Mouse (Mus musculus) kidney, adult 9 months (tissue): ENCODE results near the gene Crxos.

Experiments
- DNase-seq: peaks from one replicate; pipeline ENCODE4 v3.0.0; 2022

The Crxos gene

DNA sequence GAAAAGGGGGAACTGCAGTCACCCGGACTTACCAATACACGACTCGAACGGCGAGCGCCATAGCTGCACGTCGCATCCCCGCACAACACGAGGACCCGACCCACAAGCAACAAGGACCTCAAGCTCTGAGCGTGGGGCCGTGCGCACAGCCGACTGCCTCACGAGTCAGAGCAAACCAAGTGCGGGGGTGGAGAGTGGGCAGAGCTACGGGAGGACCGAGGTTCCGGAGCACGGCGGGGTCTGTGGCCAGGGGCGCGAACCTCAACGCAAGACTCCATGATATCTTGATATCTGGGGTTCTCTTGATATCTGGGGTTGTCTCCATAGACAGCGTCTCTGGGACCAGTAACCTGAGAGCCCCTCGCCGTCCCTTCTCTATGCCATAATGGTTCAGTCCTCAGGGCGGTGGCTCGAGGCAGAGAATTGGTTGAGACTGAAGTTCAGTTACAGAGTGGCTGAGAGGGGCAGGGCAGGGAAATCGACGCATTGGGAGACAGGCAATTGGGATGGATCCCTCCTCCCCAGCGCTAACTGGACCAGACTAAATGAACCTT lies 39.9 kb downstream of the Crxos start, which contains the start of gene Selenow:
Gene Selenow (minus strand): TSS at position 183 of the 554 bp plus-strand sequence.
- peak; percentile 84 for DNase-seq

DNA sequence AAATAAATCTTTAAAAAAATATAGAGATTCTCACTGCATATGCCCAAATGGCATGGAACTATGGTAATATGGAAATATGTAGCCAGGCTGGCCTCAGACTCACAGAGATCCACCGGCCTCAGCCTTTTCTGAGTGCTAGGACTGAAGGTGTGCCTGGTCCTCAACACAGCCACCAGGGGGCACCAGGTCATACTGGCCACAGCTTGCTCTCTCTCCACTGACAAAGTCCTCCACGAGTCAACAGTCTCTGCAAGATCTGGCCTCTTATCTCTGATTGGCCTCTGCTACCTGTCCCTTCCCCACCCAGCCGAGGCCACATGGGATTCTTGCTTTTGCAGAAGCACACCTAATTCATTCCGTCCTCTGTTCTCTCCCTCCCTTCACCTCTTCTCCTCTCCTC lies 47.5 kb downstream of the Crxos start:
- DNase-seq = peak; percentile 57

DNA sequence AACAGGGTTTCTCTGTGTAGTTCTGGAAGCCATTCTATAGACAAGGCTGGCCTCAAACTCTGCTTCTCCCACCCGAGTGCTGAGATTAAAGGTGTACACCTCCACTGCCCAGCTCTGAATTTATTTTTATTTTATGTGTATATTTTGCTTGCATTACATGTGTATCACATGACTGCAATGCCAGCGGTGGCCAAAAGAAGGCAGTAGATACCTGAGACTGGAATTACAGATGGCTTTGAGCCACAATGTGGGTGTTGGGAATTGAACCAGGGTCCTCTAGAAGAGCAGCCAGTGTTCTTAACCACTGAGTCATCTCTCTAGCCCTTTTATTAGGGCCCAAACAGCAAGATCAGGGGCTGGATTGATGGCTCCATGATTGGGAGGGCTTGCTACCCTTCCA lies 48.1 kb downstream of the Crxos start:
- no peak for DNase-seq

DNA sequence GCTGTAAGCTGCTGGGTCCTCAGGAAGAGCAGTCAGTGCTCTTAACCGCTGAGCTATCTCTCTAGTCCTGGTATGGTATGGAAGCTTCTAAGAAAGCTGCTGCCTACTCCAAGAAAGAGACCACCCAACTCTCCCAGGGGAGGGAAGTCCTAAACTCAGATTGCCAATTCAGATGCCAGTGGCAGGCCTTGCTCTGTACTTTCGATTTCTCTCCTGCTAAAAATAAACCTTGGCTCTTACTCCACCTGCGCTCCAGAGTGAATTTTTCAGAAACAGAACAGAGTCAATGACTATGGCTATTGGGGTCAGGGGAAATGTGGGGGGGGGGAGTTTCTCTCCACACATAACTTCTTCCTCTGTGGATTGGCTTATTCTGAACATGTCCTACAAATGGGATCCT lies 49.2 kb downstream of the Crxos start:
- no peak for DNase-seq

DNA sequence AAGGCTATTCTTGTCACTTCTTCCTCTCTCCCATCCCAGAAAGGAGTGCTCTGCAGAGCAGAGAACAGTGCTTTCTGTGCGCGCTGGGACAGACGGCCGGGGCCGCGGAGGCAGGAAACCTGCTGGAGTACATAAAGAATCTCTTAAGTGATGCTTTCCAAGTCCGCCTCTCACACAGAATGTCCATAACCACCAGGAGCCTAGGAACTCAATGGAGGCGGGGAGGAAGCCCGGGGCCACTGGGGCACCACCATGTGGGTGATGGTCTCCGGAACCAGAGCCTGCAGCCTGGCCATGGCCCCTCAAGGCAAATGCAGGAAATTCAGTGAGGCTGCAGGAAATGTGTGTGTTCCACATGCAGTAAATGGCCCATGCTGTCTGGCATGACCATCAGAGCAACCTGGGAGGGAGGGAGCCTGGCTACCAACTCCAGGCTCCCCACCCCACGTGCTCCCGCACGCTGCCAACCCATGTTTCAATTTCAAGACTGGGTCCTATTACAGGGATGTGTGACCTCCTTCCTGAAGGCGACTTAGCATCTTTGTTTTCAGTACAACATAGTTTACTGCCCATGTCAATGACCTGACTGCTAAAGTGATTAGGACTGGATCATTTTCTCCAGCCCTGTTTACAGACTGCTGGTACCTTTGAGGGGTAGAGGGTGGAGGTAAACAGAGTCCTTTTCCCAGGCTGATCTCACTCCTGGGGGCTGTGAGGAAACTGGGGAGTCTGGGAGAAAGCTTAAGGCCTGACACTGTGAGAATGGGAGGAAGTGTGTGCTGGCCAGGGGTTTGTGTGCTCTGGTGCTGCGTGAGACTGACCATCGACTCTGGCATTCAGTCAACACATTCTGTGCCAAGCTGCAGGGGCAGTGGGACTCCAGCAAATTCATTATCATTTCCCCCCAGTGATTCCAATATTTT lies 51.3 kb downstream of the Crxos start:
- DNase-seq = no peak

DNA sequence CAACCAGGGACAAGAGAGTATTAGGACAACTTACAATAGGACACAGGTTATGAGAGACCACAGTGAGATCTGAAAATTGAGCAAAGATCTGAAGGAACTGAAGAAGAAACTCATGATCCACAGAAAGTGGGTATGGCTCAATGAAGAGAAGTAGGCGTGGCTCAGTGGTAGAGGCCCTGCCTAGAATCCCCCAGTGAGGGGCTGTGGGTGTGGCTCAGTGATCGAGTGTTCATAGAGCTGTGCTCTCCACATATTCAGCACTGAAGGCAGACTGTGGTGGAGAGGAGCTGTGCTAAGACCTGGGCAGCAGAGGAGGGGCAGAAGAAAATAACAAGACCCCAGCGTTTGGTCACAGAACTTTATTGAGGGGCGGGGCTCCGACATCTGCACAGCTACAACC lies 55.1 kb downstream of the Crxos start:
- DNase-seq = no peak

DNA sequence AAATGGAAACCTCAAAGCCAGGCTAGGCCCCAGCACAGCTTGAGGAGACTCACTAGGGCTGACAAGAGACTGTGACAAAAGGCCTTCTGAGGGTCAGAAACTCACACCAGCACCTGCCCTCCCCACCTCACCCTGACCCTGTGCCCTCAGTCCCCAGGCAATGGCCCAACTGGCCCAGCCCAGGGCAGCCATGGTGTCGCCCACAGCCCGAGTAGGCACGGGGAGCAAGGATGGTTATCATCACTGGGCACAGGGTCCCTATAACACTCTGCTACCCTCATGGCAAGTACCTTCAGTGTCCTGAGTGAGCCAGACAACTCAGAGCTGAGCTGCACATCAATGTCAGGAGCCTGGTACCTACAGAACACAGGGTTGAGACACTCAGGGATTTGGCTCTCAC lies 56.2 kb downstream of the Crxos start:
- no peak for DNase-seq

DNA sequence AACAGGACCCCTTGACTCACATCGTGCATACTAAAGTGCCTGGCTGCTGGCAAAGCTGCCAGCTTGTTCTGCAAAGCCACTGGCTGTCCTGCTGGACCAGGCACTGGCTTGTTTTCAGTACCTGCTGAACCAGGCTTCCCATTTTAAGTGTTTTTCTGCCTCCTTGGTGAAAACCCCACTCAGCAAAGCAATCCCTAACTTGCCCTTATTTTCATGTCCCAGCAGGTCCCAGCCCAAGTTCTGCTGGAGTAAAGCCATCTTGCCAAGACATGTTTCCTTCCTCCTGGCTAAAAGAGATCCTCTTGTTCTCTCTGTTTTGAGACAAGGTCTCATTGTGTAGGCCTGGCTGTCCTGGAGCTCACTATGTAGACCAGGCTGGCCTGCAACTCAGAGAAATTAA lies 61.9 kb downstream of the Crxos start:
- DNase-seq = no peak

DNA sequence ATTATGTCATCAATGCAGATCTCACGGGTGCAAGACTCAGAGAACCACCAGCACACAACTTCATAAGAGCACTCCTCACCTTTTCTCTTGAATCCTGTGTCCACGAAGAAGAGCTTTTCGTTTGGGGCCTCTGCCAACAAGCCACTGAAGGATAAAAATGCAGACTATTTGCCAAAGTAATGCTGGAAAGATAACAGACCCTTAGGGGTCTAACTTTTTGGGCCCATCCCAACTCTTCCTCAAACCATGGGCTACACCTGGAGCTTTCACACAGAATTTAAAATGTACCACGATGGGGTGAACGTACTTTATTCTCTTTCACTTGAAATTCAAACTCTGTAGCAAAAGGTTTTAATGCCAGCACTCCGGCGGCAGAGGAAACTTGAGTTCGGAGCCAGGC lies 62.8 kb downstream of the Crxos start:
- no peak for DNase-seq

DNA sequence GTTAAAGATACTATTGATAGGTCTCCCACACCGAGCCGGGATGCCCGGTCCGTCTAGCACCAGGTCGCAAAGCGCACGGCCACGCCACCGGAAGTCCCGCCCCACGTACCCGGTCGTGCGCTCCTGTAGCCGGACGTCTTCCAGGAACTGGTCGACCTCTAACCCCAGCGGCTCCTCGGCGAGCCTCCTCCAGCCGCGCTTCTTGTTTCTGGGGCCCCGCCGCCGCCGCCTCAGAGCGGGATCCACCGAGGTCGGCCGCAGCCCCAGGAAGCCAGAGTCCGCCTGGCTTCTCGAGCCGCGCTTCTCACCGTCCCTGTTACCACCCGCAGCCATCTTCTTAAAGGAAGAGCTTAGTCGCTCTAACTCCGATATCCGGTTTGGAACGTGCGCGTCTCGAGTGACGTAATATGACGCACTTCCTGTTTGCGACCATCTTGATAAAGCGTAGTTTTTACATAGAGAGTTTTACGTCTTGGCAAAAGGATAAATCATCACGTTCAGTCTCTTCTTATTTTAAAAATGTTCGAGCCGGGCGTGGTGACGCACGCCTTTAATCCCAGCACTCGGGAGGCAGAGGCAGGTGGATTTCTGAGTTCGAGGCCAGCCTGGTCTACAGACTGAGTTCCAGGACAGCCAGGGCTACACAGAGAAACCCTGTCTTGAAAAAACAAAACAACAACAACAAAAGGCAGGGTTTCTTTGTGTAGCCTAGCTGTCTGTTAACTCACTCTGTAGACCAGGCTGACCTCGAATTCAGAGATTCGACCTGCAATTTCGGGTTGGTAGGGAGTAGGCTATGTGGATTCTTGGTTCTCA lies 63.5 kb downstream of the Crxos start, which contains the start of gene Nop53:
Gene Nop53 (minus strand): TSS at position 354 of the 816 bp plus-strand sequence.
- DNase-seq = peak; percentile 98

DNA sequence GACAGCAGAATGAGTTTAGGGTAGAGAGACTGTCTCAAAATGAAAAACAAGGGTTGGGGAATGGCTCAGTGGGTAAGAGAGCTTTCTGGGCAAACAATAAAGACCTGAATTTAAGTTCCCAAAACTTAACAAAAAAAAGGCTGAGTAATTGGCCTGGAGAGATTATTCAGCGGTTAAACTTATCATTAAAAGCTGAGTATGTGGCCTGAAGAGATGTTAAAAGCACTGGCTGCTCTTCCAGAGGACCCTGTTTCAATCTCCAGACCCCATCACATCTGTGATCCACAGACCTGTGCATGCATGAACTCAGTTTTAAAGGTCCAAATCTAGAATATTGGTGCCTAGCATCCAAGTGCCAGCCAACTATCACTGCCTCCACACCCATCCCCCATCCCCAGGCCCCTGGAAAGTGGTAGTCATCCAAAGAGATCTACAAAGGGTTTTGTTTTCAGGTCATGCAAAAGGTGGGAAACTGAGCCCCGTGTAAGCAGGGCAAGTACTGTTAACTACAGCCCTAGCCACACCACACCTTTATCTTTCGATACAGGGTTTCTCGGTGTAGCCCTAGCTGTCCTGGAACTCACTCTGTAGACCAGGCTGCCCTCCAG lies 65.3 kb downstream of the Crxos start:
- DNase-seq = no peak

DNA sequence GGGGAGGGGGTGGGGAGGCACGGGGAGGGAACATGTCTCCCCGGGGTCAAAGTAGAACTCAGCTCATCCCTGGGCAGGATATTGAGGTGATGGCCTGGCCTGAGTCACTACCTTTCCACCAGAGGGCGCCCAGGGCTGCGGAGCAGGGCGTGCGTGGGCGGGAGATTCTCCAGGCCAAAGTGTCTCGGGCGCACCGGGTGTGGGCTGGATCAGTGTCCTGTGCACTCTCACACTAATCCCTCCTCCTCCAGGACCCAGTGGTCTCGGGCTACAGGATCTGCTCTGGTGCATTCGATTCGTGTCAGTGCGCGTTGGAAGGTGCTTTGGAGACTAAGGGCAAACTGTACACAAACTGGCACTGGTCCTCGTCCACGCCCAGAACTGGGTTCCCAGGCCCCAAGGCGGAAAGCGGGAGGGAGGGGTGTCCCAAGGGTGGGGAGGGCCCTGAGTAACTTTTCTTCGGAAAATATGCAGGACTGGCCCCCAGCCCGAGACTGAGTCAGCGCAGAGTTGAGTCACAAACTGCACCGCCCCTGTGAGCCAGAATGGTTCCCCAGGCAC lies 66.0 kb downstream of the Crxos start:
- DNase-seq = peak; percentile 83

DNA sequence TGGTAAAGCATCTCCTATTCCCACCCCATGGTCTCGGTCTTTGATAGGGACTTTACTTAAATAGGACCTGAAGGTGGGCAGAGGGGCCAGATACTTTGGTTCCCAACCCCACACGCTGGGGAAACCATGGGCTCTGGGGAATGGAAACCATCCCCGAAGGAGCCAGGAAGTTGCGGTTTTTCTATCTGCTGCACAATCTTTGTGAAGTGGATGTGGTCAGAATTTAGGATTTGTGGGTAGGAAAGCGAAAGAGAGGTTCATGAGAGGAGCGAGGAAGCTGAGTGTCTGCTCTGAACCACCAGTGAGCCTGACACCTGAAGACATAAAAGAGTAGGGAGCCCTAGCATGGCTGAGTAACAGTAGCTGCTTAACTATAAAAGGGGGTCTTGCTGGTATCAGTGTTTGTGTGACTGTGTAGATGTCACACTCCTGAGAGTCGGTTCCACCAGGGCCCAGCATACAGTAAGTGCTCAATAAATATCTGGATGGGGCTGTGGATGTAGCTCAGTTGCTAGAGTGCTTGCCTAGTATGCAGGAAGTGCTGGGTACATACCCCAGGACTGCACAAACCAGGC lies 66.9 kb downstream of the Crxos start:
- DNase-seq = no peak

DNA sequence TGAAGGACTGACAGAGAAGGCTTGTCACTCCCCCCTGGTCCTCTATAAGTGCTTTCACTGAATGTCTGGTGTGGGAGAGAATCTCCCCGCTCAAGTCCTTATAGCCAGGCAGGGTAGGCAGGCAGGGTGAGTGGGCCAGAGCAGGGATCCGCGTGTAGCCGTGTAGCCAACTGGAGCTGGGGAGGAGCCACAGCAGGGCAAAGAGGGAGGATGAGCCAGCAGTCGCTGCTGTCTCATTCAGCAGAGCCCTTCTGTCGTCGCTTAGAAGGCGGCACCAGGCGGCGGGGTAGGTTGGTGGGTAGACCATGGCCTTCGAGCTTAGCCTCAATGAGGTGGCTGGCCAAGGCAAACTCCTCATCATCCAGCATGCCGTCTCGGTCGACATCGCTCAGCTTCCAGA lies 67.6 kb downstream of the Crxos start:
- no peak for DNase-seq

DNA sequence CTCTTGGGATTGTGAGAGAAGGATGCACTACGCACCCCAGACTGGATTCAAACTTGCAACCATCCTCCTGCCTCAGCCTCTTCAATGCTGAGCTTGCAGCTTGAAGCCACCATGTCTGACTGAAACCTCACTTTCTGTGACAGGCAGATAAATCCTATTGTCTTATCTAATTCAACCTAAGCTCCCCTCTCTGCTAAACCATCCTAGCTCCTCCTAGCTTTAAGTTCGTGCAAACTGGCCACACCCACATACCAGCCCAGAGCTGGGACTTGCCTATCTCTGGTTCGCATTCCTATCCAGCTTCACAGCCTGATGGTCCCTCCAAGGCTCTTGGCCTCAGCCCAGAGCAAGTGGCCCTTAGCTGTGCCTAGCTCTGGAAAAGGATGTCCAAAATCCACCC lies 70.0 kb downstream of the Crxos start:
- DNase-seq = no peak
